Mouse (Mus musculus): ENCODE measurements at regions not wholly inside any gene's neighbourhood (a gene's known extent, or its start where the extent isn't known, plus 50 kb on each side); places are given as distances from the start of the nearest gene placed in this dataset.

DNA sequence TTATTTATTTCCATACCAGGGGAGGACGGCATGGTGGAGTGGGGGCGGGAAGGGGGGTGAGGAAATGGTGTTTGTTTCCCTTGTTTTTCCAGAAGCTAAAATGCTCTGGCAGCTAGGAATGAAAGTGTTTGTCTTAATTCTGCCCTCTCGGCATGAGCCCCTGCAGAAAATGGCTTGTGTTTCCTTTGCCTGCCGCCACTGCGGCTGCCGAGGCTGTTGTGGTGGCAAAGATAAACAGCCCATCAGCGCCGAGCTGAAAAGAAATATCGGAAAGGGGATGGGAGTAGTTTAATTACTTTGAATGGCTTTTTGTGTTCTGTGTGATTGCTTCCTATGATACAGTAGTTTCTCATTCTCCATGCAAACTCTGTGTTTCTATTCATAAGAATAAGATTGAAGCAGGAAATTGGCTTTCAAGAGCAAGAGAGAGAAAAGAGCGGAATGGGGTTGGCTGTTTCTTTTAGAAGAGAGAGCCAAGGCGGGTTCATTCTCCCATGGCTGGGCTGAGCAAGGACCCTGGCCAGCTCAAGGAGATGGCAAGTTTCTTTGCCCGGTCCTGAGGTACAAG lies 2512.2 kb upstream of the 5930422O12Rik start:
- H3K4me2 ChIP-seq (replicated peaks), result peak overlapping the region; percentile 70
- H3K9ac ChIP-seq, result peak overlapping the region; percentile 65
- peak overlapping the region; percentile 34 for H3K4me3 ChIP-seq
- peak; percentile 62 for ATAC-seq (ENCODE audit: low FRiP score, low read depth)
- H3K4me1 ChIP-seq, result peaks cover 14% of the 10 kb centered on the region
- no peaks in the 10 kb centered on the region for H3K9me3 ChIP-seq
- 6% methylated on average over 12 of the region's 12 CpGs for WGBS
- no peaks in the 10 kb centered on the region for H3K36me3 ChIP-seq
- no peaks in the 10 kb centered on the region for H3K27me3 ChIP-seq (replicated peaks)
- H3K27ac ChIP-seq, result peak overlapping the region; percentile 57

GRCm38 (mm10) chr8:30921451-30921850 lies 2507.1 kb upstream of the 5930422O12Rik start:
- ATAC-seq (ENCODE audit: low FRiP score, low read depth), result no peak
- H3K27ac ChIP-seq, result no peak overlapping the region
- WGBS, result 81% methylated on average over 12 of the region's 12 CpGs
- no peaks in the 10 kb centered on the region for H3K9me3 ChIP-seq
- no peak overlapping the region for H3K4me3 ChIP-seq
- no peaks in the 10 kb centered on the region for H3K27me3 ChIP-seq (replicated peaks)
- no peaks in the 10 kb centered on the region for H3K4me1 ChIP-seq
- H3K9ac ChIP-seq, result no peak overlapping the region
- H3K4me2 ChIP-seq (replicated peaks), result no peak overlapping the region
- H3K36me3 ChIP-seq, result no peaks in the 10 kb centered on the region

DNA sequence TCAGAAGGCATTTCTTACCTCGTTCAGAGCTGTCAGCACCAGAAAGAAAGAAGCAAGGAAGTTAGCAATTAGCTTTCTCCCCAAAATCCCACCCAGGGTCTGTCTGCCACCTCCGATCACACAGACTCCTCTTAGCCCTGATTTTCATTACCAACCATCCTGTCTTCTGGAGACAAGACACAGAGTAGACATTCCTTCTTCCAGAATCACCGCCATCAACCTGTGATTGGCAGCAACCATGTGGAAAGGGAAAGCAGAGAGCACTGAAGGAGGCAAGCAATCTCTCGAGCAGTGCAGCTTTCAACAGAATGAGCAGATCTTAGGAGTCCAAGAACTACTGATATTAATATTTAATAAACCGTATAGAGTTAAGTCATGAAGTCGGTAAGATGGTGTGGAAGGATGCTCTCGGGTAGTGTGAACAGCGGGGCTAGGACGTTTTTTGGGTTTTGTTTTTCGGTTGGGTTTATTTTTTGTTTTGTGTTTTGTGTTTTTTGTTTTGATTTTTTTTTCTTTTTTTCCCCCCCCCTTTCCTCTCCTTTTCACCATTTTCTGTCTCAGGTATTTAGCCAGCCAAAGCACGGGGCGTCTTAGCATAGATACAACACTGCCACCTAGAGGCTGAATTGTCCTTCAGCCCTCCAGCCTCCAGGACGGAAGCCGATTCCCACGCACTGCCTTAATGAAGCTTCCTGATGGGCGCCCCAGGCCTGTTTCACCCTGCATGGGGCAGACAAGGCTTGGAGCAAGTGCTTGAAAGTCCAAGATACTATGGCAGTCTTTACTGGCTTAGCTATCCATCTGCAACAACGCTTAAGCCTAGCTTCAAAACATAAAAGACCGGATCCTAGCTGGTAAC lies 2505.0 kb upstream of the 5930422O12Rik start:
- H3K9ac ChIP-seq, result no peak overlapping the region
- H3K9me3 ChIP-seq, result no peaks in the 10 kb centered on the region
- ATAC-seq (ENCODE audit: low FRiP score, low read depth), result peak; percentile 91
- H3K4me1 ChIP-seq, result no peaks in the 10 kb centered on the region
- H3K36me3 ChIP-seq, result no peaks in the 10 kb centered on the region
- peak overlapping the region; percentile 44 for H3K4me2 ChIP-seq (replicated peaks)
- H3K27me3 ChIP-seq (replicated peaks), result no peaks in the 10 kb centered on the region
- no peak overlapping the region for H3K27ac ChIP-seq
- WGBS, result 39% methylated on average over 18 of the region's 18 CpGs
- H3K4me3 ChIP-seq, result no peak overlapping the region

DNA sequence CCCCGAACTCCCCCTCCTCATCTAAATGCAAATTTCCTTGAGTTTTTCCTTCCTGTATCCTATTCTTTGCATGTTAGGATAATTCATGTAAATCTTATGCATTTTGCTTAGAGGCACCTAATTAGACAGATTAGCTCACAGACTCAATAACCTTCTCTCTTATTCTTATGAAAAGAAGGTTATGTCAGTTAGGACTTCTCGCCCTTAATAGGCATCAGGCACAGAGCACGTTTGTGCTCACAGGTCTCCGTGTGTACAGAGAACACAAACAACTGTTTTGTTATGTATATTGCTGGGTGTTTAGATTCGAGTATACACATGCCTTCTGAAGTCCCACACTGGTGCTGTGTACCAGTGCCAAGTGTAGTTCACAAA lies 2504.4 kb upstream of the 5930422O12Rik start:
- no peak overlapping the region for H3K27ac ChIP-seq
- no peaks in the 10 kb centered on the region for H3K4me1 ChIP-seq

GRCm38 (mm10) chr8:30924656-30925055 lies 2503.9 kb upstream of the 5930422O12Rik start:
- Histone ChIP-seq H3K9ac (no peak overlapping the region), H3K36me3 (no peaks in the 10 kb centered on the region), H3K4me3 (no peak overlapping the region), H3K27ac (no peak overlapping the region), H3K9me3 (no peaks in the 10 kb centered on the region), H3K4me1 (no peaks in the 10 kb centered on the region), H3K4me2 (replicated peaks) (no peak overlapping the region), H3K27me3 (replicated peaks) (no peaks in the 10 kb centered on the region)
- ATAC-seq (ENCODE audit: low FRiP score, low read depth), result no peak
- WGBS, result 72% methylated on average over 6 of the region's 6 CpGs

More for the DNA sequence above, 2504.4 kb upstream of the 5930422O12Rik start:
- 30% methylated on average over 5 of the region's 5 CpGs for WGBS
- H3K9me3 ChIP-seq, result no peaks in the 10 kb centered on the region
- no peaks in the 10 kb centered on the region for H3K27me3 ChIP-seq (replicated peaks)
- ATAC-seq (ENCODE audit: low FRiP score, low read depth), result peak; percentile 79
- no peaks in the 10 kb centered on the region for H3K36me3 ChIP-seq
- no peak overlapping the region for H3K4me3 ChIP-seq
- H3K9ac ChIP-seq, result no peak overlapping the region
- peak overlapping the region; percentile 44 for H3K4me2 ChIP-seq (replicated peaks)

GRCm38 (mm10) chr8:30937449-30938075 lies 2490.9 kb upstream of the 5930422O12Rik start:
- Histone ChIP-seq H3K4me2 (replicated peaks) (no peak overlapping the region), H3K9ac (no peak overlapping the region), H3K27me3 (replicated peaks) (no peaks in the 10 kb centered on the region), H3K36me3 (no peaks in the 10 kb centered on the region), H3K27ac (no peak overlapping the region), H3K9me3 (no peaks in the 10 kb centered on the region), H3K4me3 (no peak overlapping the region), H3K4me1 (no peaks in the 10 kb centered on the region)
- WGBS, result 85% methylated on average over 4 of the region's 4 CpGs
- no peak for ATAC-seq (ENCODE audit: low FRiP score, low read depth)

DNA sequence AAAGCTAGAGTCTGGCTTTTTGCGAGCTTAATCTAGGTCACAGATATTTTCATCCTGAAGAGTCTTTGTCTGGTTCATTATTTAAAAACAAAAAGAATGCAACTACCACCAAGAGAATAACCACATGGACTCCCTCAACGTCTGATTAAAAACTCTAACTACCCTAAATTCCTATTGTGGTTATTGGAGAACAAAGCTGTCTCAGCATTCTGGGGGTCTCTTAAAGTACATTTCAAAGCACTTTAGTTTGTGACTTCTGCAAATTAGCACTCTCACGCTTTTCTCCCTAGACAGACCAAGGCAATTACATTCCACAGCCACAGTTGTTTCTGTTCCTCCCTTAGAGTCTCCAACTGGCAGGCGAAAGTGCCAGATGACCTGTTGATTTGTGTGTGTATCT lies 2487.6 kb upstream of the 5930422O12Rik start:
- H3K4me3 ChIP-seq, result no peak overlapping the region
- 23% methylated on average over 4 of the region's 4 CpGs for WGBS
- no peak overlapping the region for H3K4me2 ChIP-seq (replicated peaks)
- ATAC-seq (ENCODE audit: low FRiP score, low read depth), result no peak
- no peaks in the 10 kb centered on the region for H3K36me3 ChIP-seq
- H3K27ac ChIP-seq, result no peak overlapping the region
- no peaks in the 10 kb centered on the region for H3K4me1 ChIP-seq
- no peak overlapping the region for H3K9ac ChIP-seq
- H3K9me3 ChIP-seq, result no peaks in the 10 kb centered on the region
- H3K27me3 ChIP-seq (replicated peaks), result no peaks in the 10 kb centered on the region

DNA sequence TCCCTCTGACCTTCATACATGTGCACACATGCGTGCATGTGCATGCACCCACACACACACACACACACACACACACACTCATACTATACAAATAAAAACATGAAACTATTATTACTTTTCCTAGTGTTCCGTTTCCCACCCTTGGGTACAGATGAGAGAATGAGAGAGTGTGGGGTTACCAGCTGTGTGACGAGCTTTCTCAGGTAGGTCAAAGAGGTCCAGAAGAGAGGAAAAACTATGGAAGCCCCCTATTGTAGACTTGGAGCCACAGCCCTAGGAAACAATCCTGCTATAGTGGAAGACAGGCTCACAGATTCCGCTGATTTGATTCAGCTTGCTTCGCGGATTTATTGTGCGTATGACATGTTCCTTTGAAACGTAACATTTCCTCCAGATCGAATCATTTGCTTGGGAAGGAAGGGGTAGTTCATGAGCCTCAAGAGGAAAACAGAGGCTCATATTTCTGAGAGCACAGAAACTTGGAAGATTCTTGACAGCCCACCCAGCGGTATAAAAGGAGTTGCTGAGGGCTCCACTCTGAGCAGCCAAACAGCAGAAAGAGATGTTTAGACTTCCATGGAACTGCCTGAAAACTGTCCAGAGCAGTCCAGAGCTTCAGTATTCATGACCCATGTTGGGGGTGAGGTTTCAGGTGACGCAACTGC lies 2486.9 kb upstream of the 5930422O12Rik start:
- WGBS, result 79% methylated on average over 11 of the region's 11 CpGs
- no peak overlapping the region for H3K9ac ChIP-seq
- no peak overlapping the region for H3K4me3 ChIP-seq
- H3K9me3 ChIP-seq, result no peaks in the 10 kb centered on the region
- H3K36me3 ChIP-seq, result no peaks in the 10 kb centered on the region
- no peaks in the 10 kb centered on the region for H3K27me3 ChIP-seq (replicated peaks)
- H3K27ac ChIP-seq, result no peak overlapping the region
- H3K4me2 ChIP-seq (replicated peaks), result no peak overlapping the region
- no peaks in the 10 kb centered on the region for H3K4me1 ChIP-seq
- ATAC-seq (ENCODE audit: low FRiP score, low read depth), result no peak

DNA sequence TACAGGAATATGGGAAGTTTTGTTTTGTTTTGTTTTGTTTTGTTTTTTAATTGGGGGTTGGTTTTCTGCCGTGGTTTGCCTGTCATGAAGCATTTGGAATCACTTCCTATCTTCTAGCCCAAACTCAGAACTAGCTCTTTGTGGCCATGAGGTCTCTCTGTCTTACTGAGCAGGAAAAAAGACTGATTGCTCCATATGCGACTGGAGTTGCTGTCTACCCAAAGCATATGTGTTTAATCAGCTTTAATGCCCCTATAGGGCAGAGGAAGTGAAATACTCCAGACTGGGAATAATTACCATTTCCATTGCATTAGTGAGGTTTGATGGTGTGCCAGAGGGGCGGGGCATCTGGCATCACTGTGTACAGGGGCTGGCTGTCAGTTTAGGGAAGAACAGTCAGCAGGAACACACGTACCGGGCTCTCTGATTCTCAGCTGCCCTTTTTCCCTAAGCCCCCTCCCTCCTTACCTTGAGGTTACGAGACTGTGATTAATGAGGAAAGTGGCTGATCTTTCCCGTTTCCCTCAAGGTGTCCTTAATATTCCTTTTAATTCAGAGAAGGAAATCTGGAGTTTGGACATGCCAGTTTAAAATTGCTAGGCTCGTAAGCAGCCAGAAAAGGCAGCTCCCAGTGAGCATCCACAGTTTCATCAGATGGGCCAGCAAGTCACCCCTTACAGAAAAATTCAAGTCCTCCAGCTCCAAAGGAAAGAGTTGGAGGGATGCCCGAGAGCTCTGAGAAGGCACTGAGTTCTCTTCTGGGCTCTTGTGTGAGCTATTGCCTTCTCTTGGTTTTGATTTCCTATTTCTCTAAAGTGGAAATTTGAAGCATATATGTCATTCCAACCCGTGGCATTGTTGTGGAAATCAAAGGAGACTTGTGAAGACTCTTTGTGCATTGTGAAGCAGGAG lies 2482.1 kb upstream of the 5930422O12Rik start:
- H3K9ac ChIP-seq, result no peak overlapping the region
- no peaks in the 10 kb centered on the region for H3K4me1 ChIP-seq
- H3K9me3 ChIP-seq, result no peaks in the 10 kb centered on the region
- H3K36me3 ChIP-seq, result no peaks in the 10 kb centered on the region
- no peaks in the 10 kb centered on the region for H3K27me3 ChIP-seq (replicated peaks)
- no peak overlapping the region for H3K4me3 ChIP-seq
- H3K4me2 ChIP-seq (replicated peaks), result no peak overlapping the region
- WGBS, result 77% methylated on average over 10 of the region's 10 CpGs
- ATAC-seq (ENCODE audit: low FRiP score, low read depth), result no peak
- no peak overlapping the region for H3K27ac ChIP-seq

DNA sequence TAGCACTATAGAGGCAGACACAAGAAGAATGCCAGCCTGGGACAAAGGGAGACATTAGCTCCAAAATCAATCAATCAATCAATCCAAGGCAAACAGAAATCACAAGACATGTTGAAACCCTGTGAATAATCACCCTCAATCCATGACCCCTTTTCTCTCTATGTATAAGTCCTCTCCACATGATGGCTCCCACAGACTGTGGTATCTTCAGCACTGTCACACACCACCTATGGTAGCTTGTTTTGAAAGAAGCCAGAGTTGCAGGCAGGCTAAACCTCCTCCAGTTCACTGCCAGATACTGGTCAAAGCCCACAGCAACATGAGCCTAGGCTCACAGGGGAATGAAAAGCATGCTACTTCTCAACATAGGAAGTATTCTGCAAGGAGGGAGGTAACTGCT lies 2475.7 kb upstream of the 5930422O12Rik start:
- H3K27ac ChIP-seq, result no peak overlapping the region
- H3K4me3 ChIP-seq, result no peak overlapping the region
- ATAC-seq (ENCODE audit: low FRiP score, low read depth), result no peak
- H3K4me2 ChIP-seq (replicated peaks), result no peak overlapping the region
- no peaks in the 10 kb centered on the region for H3K9me3 ChIP-seq
- no peaks in the 10 kb centered on the region for H3K36me3 ChIP-seq
- H3K27me3 ChIP-seq (replicated peaks), result no peaks in the 10 kb centered on the region
- no peaks in the 10 kb centered on the region for H3K4me1 ChIP-seq
- H3K9ac ChIP-seq, result no peak overlapping the region

- Histone ChIP-seq H3K27me3 (replicated peaks) (no peaks in the 10 kb centered on the region), H3K4me3 (no peak overlapping the region), H3K9me3 (no peaks in the 10 kb centered on the region), H3K36me3 (no peaks in the 10 kb centered on the region), H3K4me1 (no peaks in the 10 kb centered on the region), H3K4me2 (replicated peaks) (peak overlapping the region; percentile 50), H3K9ac (no peak overlapping the region), H3K27ac (no peak overlapping the region)
- 49% methylated on average over 17 of the region's 17 CpGs for WGBS
- ATAC-seq (ENCODE audit: low FRiP score, low read depth), result no peak
These were observed 2468.9 kb upstream of the 5930422O12Rik start for GRCm38 (mm10) chr8:30959436-30960180.

All from neural tube, embryonic 12.5 days (tissue).